Mouse (Mus musculus) ovary, postnatal 36 days (tissue): Measurements from ENCODE around the gene Car12.
A peak's percentile ranks its signal among the peaks of the same experiment; 100 is the strongest.

Source experiments
- DNase-seq: peaks from one replicate; pipeline ENCODE4 v3.0.0; 2022; ENCODE audit warnings: low spot score, mixed read lengths

Gene Car12

GRCm38 (mm10) chr9:66710626-66711025 lies 2.9 kb upstream of the Car12 start:
- DNase-seq: no peak

DNA sequence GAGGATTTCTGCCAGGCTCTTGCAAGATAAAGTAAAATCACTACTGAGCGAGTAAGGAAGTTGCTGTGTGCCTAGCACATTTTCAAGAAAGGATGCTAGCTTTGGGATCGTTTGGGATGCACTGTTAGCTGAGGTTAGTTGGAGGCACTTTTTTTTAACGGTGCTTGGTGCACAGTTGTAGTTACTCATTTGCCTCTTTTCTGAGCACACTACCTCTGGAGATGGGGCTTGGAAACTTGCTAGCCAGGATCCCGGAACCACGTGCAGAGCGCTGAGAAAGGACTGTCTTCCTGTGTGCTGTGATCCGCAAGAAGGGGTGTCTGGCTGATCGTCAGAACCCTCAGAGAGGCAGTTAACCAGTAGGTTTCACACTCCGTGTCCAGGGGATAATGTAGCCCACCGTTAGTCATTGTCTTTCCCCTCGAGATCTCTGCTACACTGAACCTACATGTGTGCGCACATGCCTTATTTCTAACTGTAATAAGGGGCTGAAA lies 583 bp downstream of the Car12 start:
- DNase-seq: no peak

DNA sequence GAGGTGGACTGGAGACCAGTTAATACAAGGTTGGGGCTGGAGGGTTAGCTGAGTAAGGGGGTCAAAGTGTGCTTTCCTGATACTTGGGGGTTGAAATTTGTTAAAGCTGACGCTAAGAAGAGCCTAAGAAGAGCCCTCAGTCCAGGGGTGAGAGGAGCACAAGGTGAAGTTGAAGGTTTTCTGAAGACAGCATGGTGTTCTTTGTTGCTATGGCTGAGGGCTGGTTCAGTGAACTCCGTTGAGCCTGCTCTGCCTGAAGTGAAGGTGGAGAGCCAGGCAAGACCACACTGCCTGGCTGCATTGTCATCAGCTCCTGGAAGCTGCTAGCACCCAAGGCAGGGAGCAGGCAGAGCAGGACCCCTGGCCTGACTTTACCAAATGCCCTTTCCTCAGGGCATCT lies 1.9 kb downstream of the Car12 start:
- DNase-seq: no peak

GRCm38 (mm10) chr9:66716533-66716932 lies 3.0 kb downstream of the Car12 start:
- no peak for DNase-seq

DNA sequence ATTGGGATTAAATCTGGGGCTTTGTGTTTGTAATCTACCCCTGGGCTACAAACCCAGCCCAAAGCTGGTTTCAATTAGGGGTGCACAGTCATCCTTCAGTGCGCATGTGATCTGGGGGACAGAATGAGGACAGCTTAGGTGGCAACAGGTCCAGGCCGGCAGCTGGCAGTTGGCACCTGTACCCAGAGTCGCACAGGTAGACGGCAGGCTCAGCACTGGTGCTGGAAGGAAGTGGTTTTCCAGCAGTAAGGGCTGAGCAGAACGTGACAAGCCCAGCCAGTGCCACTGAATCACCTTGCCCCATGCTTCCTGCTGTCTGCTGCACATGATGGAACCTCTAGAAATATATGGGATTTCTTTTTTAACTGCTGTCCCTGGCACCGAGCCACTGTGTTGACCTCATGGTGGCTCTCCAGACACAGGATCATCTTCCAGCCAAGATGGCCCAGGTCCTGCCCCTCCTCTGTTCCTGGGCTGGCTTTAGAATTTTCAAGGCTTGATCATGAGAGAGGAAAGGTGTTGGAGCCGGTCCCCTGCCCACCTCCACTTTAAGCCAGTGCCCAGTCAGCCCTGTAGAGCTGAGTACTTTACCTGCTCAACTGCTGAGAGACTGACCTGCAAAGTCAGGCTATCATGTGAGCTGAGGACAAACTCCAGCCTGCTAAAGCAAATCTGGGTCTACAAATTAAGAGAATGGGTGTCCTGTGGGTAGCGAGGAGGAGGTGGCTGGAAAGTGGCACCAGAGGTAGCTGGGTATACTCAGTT lies 7.4 kb downstream of the Car12 start:
- no peak for DNase-seq

DNA sequence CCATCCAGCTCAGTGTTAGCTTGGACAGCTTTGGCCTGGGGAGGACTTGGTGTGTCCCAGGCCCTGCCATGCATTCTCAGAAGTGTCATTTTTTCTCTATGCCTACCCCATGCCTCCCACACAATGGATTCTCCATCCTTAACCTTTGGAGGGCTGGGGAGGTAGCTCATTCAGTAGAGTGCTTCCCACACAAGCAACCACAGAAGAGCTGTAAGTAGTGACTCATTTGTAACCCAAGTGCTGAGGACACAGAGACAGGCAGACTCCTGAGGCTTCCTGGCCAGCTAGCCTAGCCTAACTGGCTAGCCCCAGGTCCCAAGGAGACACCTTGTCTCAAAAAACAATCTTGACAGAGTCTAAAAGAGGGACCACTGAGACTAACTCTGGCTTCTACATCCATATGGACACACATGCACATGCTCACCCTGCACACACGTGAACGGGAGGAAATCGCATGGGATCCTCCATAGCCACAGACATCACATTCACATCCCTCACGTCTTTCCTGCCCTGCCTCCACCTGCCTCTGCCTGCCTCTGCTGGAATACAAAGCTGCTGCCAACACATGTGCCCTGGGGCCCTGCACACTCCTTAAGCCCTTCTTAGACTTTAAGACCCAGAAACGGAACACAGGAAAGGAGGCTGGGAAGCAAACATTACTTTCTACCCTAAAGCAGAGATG lies 8.8 kb downstream of the Car12 start:
- no peak for DNase-seq

GRCm38 (mm10) chr9:66722869-66723272 lies 9.4 kb downstream of the Car12 start:
- DNase-seq: no peak

DNA sequence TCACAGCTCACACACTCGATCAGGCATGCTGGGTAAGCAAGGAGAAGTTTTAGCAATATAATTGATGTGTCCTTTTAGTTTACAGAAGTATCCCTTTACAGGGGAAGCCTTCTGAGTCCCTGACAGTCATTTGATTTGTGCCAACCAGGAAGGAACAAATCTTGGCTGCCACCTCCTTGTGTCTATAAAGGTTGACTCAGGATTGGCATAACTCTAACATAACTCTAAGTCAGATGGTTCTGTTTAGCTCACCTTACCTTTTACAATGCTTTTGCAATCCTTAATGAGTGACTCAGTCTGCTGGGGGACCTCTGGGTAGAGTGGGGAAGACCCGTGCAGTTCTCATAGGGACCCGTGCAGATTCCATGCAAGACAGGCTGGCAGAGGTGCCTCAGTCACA lies 12.1 kb downstream of the Car12 start:
- DNase-seq: no peak

GRCm38 (mm10) chr9:66727333-66727732 lies 13.8 kb downstream of the Car12 start:
- DNase-seq: no peak

DNA sequence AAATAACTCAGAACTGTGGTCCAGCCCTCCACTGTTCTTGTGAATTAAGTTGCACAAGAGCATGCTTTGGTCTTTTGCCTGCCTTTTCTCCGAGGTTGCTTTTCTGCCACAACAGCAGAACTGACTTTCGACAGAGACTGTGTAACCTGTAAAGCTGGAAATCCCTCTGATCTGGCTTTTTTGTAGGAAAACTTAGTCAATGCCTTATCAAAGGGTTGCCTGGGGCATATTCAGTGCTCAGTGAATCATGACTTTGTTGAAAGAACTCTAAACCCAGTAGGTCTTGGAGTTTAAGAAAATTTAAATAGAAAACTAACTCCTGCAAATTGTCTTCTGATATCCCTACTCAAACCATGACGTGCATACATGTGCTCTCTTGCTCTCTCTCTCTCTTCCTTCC lies 17.1 kb downstream of the Car12 start:
- no peak for DNase-seq

GRCm38 (mm10) chr9:66731284-66731683 lies 17.8 kb downstream of the Car12 start:
- DNase-seq: no peak

DNA sequence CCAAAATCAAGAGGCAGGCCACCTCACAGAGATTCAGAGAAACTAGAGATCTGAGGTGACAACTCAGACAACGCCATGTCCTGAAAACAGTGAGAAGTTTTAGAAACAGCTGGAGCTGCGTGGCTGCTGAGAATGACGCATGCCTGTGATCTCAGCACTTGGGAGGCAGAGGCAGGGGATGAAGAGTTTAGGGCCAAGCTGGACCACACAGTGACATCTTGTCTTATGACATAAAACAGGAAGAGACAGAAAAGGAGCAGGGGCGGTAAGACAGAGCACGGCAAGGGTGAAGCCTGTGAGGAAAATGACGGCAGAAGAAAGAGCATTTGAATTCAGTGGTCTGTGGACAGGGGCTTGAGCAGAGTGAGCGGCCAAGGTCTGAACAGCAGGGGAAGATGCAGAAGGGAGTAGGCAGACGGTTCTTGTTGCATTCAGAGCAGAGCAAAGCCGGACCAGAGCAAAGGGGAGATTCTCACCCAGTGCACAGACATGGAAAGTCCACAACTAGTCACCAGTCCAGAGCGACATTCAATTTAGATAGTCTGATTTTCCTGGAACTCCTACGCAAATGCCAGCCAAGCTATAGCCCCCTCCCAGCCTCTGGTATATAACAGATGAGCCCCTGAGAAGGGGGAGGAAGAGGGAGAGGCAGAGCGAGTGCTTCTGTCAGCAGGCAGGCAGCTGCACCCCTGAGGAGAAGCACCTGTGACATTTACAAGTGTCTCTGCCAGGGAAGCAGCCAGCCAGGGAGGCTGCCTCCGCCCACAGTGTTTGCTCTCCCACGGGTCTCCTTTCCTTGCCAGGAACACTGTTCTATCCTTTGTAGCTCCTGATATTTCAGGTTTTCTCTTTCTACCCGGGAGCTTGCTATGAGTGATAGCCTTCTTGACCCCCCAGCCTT lies 19.6 kb downstream of the Car12 start:
- DNase-seq: peak; percentile 40

DNA sequence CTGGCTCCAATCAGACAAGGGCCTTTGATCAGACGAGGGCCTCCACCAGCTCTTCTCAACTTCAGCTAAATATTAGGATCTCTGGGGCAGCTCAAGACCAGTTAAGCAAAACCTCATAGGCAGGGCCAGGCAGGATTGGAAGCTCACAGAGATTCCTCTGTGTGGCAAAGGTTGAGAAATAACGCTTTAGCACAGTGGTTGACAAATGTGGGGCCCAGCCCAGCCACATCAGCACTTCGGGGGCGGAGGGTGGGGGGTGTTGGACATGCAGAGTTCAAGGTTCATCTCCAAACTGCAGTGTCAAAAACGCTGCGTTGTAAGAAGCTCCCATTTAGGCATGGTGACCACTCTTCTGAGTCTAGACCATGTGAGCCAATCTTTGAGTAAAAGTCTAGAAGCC lies 21.1 kb downstream of the Car12 start:
- no peak for DNase-seq

DNA sequence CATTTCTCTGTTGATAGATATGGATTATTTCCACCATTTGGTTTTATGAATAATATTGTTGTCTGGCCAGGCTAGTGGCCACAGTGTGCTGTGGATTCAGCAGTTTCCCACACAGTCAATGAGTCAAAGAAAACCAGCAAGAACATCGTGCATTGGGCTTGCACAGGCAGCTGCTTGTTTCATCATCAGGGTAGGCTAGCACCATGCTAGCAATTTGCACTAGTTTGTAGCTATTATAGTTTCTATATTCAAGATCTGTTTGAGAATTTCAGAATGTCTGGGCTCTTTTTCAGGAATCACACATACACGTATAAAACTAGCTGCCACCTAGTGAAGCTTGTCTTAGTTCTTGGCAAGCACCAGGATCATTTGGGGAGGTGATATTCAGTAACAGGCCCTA lies 21.6 kb downstream of the Car12 start:
- no peak for DNase-seq

- no peak for DNase-seq
Measured at GRCm38 (mm10) chr9:66736016-66736415, 22.5 kb downstream of the Car12 start.

- DNase-seq: no peak
Measured at GRCm38 (mm10) chr9:66736551-66736950, 23.1 kb downstream of the Car12 start.

DNA sequence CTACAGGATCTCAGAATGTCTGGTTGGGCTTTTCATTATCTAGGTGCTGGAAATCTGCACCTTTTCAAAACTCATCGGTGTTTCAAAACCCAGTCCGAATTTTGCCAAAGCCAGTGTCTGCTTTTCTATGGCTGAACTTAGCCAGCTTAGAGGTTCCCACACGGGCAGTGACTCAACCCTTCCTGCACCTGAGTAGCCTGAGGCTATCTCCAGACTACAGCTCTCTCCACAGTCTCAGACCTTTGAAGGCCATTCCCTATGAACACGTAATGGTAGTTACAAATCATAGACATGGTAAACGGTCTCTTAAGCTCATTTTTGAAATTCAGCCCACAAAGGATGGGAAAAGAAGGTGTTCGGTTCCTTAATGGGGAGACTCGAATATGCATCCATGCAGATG lies 26.0 kb downstream of the Car12 start:
- no peak for DNase-seq

DNA sequence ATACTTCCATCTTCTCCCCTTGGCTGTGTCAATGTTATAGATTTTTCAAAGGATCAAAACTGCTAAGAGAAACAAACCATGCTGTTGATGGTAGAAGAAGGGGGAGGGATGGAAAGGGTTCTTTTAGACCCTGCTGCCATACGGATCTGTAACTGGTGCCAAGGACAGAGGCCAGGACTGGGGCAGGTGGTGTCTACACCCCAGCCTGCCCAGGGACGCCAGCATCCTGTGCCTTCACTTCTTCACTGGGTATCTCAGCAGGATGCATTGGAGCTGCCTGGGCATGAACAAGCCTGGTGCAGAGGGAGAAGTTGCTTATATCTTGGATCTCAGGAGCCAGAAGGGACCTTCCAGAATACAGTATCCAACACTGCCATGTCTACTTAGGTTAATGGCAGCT lies 31.0 kb downstream of the Car12 start:
- DNase-seq: no peak

GRCm38 (mm10) chr9:66748390-66748789 lies 34.9 kb downstream of the Car12 start:
- no peak for DNase-seq

DNA sequence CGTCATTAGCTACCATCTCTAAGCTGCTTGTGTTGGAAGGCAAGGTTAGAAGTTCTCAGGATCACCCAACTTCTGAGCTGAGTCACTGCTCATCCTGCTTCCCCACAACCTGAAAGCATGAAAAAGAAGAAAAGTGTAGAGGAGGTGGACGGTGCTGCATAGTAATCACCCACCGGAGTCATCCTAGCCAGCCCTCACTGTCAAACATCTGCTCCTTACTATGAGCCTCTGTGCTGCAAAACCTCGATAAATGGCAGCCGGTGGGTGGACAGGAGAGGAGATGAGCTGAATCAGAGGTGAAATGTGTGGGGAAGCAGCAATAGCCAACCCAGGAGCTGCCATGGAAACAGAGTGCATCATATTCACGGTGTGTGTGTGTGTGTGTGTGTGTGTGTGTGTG lies 39.4 kb downstream of the Car12 start:
- DNase-seq: no peak

GRCm38 (mm10) chr9:66760991-66761390 lies 47.5 kb downstream of the Car12 start:
- DNase-seq: no peak

GRCm38 (mm10) chr9:66768721-66769120 lies 55.2 kb downstream of the Car12 start:
- DNase-seq: no peak

GRCm38 (mm10) chr9:66769275-66769674 lies 55.8 kb downstream of the Car12 start:
- no peak for DNase-seq
